Mouse (Mus musculus) left cerebral cortex, postnatal 36 days (tissue): ENCODE results near the gene Parm1. TPM values are rescaled to one million over a fixed set of nuclear protein-coding genes. Genes with fewer than 3 reads are reported as not detected.
A peak's percentile ranks its signal among the peaks of the same experiment; 100 is the strongest.

ENCODE experiments used
- DNase-seq, 2 experiments: peaks; one replicate each; pipeline ENCODE4 v3.0.0; 2021 to 2022; ENCODE audit warnings: low spot score in 2 of 2, mixed read lengths in 1 of 2
- intact Hi-C: fragments of 180-260 bp; cut with DNase I; formaldehyde crosslinking; loops from one replicate; pipeline ENCODE4 v1.15.1; 2025
- total RNA-seq, 2 experiments: library from RNA; stranded (reverse); gene quantifications; 2 replicates each; pipeline ENCODE4 v1.2.3; 2021

The Parm1 gene
- 10 to 100 TPM; 35.3 to 41.9 TPM for total RNA-seq

DNA sequence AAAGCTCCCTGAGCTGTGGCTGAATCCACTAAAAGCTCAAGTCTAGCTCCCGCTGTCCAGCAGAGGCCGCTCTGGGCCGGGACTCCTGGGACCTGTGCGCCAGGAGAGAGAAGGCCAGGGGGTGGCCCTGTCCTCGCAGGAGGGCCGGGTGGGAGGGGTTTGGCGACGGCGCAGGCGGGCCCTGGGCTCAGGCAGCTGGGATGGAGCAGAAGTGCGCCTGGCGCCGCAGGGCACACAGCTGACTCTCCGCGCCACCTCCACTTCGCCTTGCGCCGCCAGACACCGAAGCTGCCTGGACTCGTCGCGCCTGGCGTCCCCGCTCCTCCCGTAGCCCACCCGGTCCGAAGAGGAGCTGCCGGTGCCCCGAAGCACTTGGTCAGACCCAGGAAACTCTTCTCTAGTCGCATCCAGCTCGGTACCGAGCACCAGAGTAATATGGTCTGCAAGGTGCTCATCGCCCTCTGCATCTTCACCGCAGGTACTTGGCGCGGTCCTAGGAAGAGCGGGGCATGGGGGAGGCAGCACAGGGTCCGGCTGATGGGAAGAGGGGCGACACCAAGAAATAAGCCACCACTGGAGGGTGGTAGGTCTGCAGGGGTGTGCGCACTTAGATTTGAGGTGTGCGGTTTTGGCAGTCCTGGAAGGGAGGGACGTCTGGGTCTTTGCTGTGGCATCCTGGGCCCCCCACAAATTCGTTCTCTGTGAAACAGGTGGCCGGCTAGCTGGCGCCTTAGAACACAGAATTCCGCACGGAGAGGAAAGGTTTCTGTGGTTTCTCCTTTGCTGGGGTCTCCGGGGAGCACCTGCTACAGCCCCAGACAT, at the start of gene Parm1:
Gene Parm1, plus strand, starts transcription at position 136 of the 822 bp plus-strand sequence.
- intact Hi-C loops, result loop anchor here (5.0 to 10.0 kb wide), 3 partner anchors 345 to 485 kb away; no protein-coding TSS in a partner anchor
- DNase-seq, result peak; percentile 75 to 76

DNA sequence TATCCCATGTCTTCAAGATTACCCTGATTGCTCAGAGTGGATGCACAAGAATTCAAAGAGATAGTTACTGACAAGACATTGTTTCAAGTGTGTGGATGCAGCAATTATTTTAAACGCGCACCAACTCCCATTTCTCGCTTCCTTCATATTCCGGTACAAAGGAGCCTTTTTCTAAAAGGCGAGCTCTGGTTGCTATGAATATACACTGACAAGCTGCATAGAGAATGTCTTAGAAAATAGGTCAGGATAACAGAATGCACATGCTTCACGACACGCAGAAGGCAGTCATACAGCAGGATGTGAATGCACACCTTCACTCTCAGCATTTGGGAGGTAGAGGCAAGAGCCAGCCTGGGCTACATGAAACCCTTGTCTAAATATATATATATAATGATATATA, 42.2 kb upstream of the Parm1 start:
- DNase-seq, result no peak
- intact Hi-C loops, result no loop called here

DNA sequence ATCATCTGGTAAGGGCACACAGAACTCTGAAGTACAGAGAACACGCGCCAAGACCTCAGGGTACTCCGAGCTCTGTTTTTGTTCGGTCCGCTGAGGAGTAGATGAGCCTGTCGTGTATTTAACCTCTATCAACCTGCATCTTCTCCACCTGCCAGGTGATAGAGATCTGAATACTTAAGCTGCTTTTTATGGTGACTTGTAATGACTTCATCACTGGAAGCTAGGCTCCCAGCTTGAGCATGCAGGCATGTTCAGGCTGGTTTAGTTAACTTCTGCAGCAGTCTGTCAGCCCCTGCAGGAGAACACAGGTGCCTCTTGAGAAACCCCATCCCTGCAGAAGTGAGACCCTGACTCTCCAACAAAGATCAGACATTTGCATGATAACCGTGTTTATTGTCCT, 40.6 kb upstream of the Parm1 start:
- intact Hi-C loops, result no loop called here
- no peak for DNase-seq

DNA sequence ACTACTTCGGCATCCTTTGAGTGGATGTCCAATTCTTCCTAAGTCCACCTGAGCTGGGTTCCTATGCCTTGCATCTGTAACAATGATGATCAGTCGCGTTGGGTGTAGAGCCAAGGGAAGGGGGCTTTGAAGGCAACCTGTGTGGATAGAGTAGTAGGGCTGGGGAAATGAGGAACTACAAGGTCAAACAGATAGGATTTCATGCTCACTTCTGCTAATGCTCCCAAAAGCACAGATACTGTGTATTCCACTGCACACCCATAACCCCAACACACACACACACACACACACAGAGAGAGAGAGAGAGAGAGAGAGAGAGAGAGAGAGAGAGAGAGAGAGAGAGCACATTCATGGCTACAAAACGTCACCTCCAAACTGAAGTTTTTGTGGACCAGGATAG, 38.7 kb upstream of the Parm1 start:
- intact Hi-C loops, result no loop called here
- DNase-seq, result no peak

DNA sequence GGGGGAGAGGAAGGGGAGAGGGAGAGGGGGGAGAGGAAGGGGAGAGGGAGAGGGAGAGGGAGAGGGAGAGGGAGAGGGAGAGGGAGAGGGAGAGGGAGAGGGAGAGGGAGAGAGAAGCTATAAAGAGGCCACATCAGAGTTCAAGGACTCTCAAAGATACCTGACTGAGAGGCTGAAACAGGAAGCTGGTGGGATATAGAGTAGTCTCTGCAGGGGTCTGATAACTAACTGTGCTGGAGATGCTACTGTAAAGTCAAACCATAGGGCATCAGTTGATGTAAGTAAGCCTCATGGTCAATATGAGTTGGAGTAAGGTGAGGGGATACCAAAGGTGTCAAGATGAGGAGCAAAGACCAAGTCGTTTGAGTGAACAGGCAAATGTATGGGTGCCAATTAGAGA, 37.3 kb upstream of the Parm1 start:
- no peak for DNase-seq
- intact Hi-C loops, result no loop called here

DNA sequence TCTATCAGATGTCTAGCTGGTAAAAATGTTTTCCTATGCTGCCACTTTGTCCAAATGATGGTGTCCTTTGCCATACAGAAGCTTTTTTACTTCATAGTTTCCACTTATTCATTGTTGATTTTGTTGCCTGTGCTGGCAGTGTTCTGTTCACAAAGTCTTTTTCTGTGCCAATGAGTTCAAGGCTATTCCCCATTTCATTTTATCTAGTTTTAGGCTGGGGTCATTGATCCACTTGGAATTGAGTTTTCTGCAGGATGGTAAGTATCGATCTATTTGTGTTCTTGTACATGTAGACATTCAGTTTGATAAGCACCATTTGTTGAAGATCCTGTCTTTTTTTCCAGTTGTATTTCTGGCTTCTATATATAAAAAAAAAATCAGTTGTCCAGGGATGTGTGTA, 33.1 kb upstream of the Parm1 start:
- no peak for DNase-seq

DNA sequence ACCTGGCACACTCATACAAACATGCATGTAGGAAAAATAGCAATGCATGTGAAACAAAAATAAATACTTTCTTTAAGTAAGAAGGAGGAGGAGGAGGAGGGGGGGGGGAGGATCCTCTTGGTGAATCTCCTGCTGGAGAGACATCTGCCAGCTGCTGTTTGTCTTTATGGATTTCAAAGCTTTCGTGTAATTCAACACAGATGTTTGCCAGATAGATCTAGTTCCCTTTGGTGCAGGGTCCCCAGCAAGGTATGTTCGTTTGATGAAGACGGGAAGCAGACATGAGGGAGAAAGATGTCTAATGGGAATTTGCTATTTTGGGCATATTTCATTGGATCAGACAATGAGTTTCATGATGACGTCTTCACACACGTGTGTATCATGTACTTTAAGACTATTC, 23.0 kb upstream of the Parm1 start:
- intact Hi-C loops, result no loop called here
- DNase-seq, result no peak

More for the DNA sequence above, 33.1 kb upstream of the Parm1 start:
- intact Hi-C loops, result no loop called here

DNA sequence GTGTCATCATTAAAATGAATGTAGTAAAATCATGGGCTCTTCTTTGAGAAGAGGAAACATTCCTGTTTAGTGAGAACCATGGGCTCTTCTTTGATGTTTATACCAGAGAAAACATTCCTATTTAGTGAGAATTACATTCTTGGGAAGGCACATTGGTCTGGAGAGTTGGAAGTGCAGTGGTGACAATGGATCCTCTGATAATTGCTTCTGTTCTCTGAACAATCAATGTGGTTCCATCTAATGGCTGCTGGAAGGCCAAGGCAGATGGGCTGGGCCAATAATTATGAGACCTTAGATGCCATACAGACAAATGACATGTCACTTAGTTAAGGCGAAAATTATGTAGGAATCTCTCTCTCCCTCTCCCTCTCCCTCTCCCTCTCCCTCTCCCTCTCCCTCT, 16.1 kb upstream of the Parm1 start:
- intact Hi-C loops, result no loop called here
- DNase-seq, result no peak

DNA sequence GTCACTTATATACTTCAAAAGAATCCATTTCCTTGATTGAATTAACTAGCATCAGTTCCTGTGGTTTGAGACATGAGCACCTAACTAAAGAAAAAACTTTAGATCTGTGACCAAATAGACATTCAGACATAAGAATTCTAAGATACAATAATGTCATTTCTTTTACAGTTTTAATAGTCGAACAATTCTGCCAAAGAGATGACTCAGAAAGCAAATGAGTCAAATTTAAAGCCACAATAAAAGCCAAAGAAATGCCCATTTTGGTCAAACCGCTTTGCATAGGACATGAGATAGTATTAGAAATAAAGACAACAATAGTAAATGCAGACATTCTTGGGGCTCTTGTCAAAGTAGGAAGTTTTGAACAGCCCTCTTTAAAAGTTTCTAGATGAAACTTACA, 15.0 kb upstream of the Parm1 start:
- DNase-seq, result no peak
- intact Hi-C loops, result no loop called here

DNA sequence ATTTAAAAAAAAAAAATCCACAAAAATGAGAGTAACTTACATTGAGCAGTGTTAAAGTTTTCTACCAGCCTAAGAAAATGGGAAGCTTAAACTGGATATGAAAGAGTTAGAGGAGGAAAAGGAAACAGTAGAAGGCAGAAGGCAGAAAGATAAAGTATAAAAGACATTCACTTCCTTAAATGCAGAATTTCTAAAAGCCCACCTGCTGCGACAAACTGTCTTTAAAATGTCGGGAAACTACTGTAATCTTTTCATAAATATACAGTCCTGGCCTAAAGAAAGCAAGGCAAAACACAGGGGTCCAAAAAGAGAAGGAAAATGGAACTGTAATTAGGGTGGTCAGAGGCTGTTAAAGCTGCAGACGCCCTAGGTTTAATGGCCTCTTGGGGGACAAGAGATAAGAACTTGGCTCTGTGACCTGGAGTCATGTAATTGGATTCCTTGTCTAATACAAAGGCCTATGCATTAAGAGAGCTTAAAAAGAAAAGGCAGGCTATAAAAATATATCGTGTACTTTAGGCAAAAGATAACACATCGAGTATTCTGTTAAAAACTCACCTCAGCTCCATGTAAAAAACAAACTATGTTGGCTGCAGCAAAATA, 13.0 kb upstream of the Parm1 start:
- intact Hi-C loops, result no loop called here
- DNase-seq, result no peak

DNA sequence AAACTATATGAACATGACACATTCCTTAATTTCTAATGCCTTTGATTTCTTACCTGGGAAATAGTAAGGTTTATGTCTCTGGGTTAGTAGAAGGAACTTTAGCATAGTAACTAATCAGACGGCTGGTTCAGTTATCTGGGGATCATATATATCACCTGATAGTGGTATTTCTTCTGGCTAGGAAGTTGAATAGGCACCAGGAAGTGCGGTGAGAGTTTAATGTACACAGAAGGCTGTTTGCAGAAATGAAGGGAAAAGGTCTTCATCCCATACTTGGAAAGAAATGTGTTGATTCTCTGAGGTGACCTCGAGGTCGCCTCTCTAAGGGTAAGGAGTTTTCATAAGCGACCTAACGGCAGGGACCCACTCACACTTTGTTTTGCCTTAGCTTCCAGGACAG, 338 bp upstream of the Parm1 start:
- DNase-seq, result no peak
- intact Hi-C loops, result loop anchor here (5.0 to 10.0 kb wide), 3 partner anchors 345 to 485 kb away; no protein-coding TSS in a partner anchor

DNA sequence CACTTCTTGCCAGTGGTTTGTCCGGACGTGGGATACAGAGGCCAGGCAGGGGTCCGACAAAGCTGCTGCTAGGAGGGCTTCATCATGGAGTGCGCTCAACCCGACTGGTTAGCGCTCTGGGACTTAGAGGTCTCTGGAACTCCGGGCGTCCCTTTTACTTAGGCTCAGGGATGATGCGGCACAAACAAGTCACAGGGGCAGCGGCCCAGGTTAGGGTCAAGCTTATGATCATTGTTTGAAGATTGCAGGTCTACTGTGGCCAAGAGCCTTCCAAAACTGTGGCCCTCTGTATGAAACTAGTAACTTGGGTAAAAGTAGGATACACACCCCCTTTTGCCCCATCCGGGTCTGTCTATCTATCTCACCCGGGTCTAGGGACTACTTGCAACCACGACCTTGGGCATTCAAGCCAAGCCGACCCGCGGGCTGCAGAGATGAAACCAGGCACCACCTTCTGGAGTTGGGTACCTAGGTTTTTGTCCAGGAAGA, 931 bp downstream of the Parm1 start:
- DNase-seq, result no peak
- intact Hi-C loops, result loop anchor here (5.0 to 10.0 kb wide), 3 partner anchors 344 to 484 kb away; no protein-coding TSS in a partner anchor

DNA sequence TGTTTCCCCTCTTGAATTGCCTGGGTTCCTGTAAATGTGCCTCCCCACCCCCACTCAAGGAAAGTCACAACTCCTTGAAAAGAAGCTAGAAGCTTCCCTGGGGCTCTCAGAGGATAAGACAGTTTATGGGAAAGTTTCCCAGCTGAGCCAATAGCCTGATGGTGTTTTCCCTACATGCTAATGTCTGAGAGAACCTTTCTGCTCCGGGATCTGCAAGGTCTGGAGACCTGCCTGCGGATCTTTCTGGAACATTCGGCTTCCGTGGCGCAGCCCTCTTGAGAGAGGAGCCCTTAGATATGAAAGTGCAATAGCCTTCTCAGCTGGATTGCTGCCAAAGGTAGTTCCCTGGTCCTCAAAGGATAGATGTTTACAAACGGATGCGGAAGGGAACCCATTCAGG, 1.5 kb downstream of the Parm1 start:
- DNase-seq, result peak in 1 of 2 experiments; percentile 11
- intact Hi-C loops, result loop anchor here (5.0 to 10.0 kb wide), 3 partner anchors 343 to 483 kb away; no protein-coding TSS in a partner anchor

DNA sequence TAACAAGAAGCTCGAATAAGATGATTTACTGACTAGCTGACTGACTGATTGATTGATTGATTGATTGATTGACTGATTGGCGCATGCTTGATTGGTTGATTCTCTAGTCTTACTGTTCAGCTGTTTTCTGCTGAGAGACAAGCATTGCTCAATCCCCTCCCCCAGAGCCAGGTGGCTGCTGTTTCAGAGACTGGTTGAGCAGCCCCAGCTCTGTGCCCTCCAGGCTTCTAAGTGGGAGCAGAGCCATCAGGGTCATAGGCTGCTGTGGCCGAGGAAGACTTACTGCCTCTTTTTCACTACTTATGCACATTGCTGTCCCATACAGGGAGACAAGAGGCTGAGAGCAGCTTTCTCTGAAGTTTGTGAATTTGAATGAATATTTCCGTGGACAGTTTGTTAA, 2.1 kb downstream of the Parm1 start:
- no peak for DNase-seq
- intact Hi-C loops, result loop anchor here (5.0 to 10.0 kb wide), 3 partner anchors 343 to 483 kb away; no protein-coding TSS in a partner anchor

DNA sequence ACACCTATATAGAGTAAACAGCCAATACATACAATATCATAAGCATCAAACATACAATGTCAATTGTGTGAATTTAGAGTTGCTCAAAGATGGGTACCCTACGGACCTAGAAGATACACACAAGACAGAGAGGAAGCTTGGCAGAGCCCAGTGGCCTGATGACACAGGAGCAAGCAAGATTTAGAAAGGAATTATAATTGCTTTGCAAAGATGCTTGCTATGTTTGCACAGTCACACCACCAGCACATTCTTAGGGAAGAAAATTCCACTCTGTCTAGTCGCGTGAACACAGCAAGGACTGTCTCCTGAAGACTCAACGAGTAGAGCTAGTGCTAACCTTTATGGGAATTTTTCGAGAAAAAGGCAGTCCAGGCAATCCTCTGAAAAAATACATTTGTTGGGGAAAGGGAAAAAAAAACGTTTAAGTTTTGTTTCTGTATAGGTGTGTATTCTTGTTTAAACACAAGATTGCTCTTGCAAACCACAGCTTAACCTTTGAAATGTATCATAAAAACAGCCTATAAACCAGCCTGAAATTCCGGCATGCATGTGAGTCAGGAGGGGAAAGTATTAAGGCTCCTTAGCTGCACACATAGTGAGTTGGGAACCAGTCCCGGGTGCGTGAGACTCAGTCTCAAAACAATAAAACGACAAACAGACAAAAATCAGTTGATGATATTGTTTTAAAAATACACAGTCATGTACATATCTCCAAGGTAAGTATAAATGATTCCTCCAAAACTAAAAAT, 15.5 kb downstream of the Parm1 start:
- no peak for DNase-seq

DNA sequence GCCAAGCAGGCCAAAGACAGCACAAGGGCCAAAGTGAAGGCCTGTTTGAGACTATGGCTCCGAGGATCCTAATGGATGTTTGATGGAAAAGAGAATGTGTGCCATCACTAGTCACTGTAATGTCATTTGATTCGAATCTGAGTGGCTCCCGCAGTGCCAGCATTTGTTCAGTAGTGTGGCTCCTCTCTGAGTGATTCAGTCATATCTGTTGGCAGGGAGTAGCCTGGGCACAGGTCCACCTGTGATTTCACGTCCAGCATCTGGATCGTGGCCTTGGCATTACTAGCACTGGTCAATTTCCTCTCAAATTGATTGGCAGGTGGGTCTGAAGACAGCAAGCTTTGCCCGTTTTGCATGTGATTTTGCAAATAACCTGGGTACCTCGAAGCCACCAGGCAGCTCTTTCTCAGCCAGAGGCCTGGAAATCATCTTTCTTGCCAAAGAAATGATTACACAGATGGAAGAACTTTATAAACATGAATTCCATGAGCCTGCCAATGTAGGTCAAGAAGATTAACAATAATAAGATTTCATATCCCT, 41.7 kb downstream of the Parm1 start:
- intact Hi-C loops, result no loop called here
- DNase-seq, result no peak

More for the DNA sequence above, 15.5 kb downstream of the Parm1 start:
- intact Hi-C loops, result no loop called here

DNA sequence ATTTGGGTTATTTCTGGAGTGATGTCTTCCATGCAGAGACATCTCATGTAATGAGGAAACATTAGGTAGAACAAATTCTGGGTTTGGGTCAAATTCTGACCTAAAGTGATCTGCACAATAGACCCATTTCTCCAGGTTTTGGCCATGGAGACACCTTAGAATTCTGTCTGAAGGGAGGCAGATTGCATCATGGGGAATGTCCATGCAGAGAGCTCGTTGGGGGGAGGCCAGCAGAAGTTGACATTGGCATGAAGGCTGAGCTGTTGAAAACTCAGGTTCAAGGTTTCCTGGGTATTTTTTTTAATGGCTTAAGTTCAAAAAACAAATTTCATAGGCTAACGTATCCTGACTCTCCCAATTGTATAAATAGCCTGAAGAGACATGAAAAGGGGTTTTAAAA, 42.3 kb downstream of the Parm1 start:
- DNase-seq, result no peak
- intact Hi-C loops, result no loop called here

DNA sequence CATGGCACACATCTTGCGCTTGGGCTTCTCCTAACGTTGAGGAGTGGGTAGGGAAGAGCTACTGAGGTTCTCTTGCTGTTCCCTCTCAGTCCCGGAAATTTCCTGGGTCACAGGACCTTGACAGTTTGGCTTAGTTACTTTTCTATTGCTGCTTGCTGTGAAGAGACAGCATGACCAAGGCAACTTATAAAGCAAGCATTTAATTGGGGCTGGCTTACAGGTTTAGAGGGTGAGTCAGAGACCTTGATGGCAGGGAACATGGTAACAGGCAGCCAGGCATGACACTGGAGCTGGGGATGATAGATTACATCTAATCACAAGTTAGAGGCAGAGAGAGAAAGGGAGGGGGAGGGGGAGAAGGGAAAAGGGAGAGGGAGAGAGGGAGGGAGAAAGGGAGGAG, 44.0 kb downstream of the Parm1 start:
- intact Hi-C loops, result no loop called here
- no peak for DNase-seq

DNA sequence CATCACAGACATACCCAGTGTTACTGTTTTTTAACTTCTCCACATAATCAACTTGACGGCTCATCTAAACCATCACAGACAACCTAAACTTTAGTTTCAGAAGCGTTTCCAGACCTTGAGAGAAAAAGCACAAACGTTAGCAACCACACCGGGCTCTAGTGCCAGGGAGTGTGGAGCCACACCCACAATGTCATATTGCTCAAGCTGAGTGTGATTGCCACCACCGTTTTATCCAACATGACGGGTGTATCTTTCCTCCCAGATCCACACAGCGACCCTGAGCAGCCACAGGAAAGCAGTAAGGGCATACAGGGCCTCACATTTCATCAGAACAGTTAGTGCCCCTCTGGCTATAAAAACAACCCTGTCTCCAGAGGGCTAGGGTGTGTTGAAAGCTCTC, 45.1 kb downstream of the Parm1 start:
- no peak for DNase-seq
- intact Hi-C loops, result no loop called here

DNA sequence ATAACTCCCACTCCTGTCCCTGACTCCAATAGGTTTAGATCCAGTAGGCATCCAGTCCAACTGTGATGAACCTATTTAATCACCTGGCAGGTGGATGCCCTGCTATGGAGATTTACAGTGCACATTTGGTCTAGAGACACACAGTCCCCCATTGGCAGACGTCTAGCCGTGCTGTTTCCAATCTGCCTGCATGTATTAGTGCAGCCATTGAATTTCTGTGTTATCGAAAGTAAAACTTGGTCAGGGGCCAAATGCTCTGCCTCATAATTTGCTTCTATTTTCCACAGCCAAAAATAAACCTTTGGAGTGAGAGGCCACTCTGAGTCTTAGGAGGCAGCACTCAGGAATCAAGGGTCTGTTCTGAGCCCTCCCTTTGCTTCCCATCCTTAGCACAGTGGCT, 46.6 kb downstream of the Parm1 start:
- no peak for DNase-seq
- intact Hi-C loops, result no loop called here
